16 mouse cellular contexts compared by ENCODE assay signal in genomic region chr1:54804406-54804805, GRCm38 (mm10).
"Had no signal": no experiment of that assay in that cellular context is flagged by ENCODE, and none has a peak within 500 bp of the region (broad histone marks: within the 10 kb centered on the region; RNA-seq: fewer than 3 reads in every experiment).

No protein-coding gene starts in this region.

- H3K9me3 ChIP-seq: neural tube, embryonic 13.5 days; neural tube, embryonic 15.5 days; stomach, embryonic 15.5 days had no signal

- H3K4me3 ChIP-seq: neural tube, embryonic 13.5 days; neural tube, embryonic 15.5 days; stomach, embryonic 15.5 days had no signal

- H3K27ac ChIP-seq: neural tube, embryonic 13.5 days; neural tube, embryonic 15.5 days; stomach, embryonic 15.5 days; stomach, postnatal 0 days had no signal

- H3K4me1 ChIP-seq: stomach, embryonic 15.5 days had no signal

- DNase-seq: retina, postnatal 1 day; right cerebral cortex, adult 18-20 months; right cerebral cortex, postnatal 14 days; right cerebral cortex, postnatal 25 days; right cerebral cortex, postnatal 4 days; spleen, adult 18-20 months; thymus, adult 18-20 months; thymus, adult 2 months; thymus, postnatal 14 days; thymus, postnatal 25 days; thymus, postnatal 36 days; thymus, postnatal 4 days had no signal

- H3K36me3 ChIP-seq: neural tube, embryonic 13.5 days; neural tube, embryonic 15.5 days; stomach, embryonic 15.5 days had no signal

- H3K9ac ChIP-seq: neural tube, embryonic 13.5 days; neural tube, embryonic 15.5 days; stomach, embryonic 15.5 days had no signal

- H3K27me3 ChIP-seq: neural tube, embryonic 13.5 days; neural tube, embryonic 15.5 days; stomach, embryonic 15.5 days had no signal
